ENCODE assay signal across 29 mouse cellular contexts in genomic region chr5:123281336-123282136, GRCm38 (mm10). TPM values are rescaled to one million over a fixed set of nuclear protein-coding genes. Genes with fewer than 3 reads are reported as not detected.
A peak's percentile ranks its signal among the peaks of the same experiment; 100 is the strongest.
DNase-seq lines count a peak whose midpoint lies in the region; ATAC-seq and TF ChIP-seq lines count a peak whose summit lies in the region.
"Had no signal": no experiment of that assay in that cellular context is flagged by ENCODE, and none has a peak within 500 bp of the region (broad histone marks: within the 10 kb centered on the region; RNA-seq: fewer than 3 reads in every experiment).

No protein-coding gene starts in this region.

- no peak for TF ChIP-seq CTCF in CH12.LX (conservative IDR thresholded peaks at IDR 0.05 in 1 of 2, IDR thresholded peaks at IDR 0.05 in 1 of 2; ENCODE audit: low read depth in 2 of 2, low read length in 2 of 2)
- no peak for TF ChIP-seq CTCF in cerebellum, adult 2 months (IDR thresholded peaks at IDR 0.05; ENCODE audit: borderline replicate concordance, insufficient read depth, low read depth, low read length)

- ATAC-seq in cerebellum, adult (ENCODE audit: insufficient number of reproducible peaks, low FRiP score, low TSS enrichment): no peak
- ATAC-seq: hindbrain, postnatal 0 days; intestine, embryonic 15.5 days had no signal

- no peak overlapping the region for H3K27ac ChIP-seq in CH12.LX (ENCODE audit: insufficient read depth, low read depth)
- H3K27ac ChIP-seq in cerebellum, adult 2 months (ENCODE audit: insufficient read depth, low read length): no peak overlapping the region
- H3K27ac ChIP-seq: embryonic facial prominence, embryonic 12.5 days; heart, embryonic 10.5 days; heart, embryonic 15.5 days; hindbrain, postnatal 0 days; intestine, embryonic 15.5 days; liver, embryonic 14.5 days; macrophage; neural tube, embryonic 15.5 days; stomach, postnatal 0 days had no signal

- H3K27me3 ChIP-seq in CH12.LX (replicated peaks): no peaks in the 10 kb centered on the region
- H3K27me3 ChIP-seq in cerebellum, adult 2 months (ENCODE audit: control insufficient read depth, insufficient read depth, low read length): no peaks in the 10 kb centered on the region
- H3K27me3 ChIP-seq: embryonic facial prominence, embryonic 12.5 days; heart, embryonic 15.5 days; intestine, embryonic 15.5 days; neural tube, embryonic 15.5 days had no signal

- H3K4me3 ChIP-seq in CH12.LX (replicated peaks in 1 of 3; ENCODE audit: low read depth in 2 of 3, low read length in 2 of 3, poor library complexity in 1 of 3): no peak overlapping the region
- no peak overlapping the region for H3K4me3 ChIP-seq in cerebellum, adult 2 months (replicated peaks; ENCODE audit: insufficient read depth, low read depth, low read length)
- H3K4me3 ChIP-seq: embryonic facial prominence, embryonic 12.5 days; heart, embryonic 10.5 days; heart, embryonic 15.5 days; intestine, embryonic 15.5 days; neural tube, embryonic 15.5 days had no signal

- 0 out of 4 replicates have a peak, but pooled peaks cover 0 to 3% of the 10 kb centered on the region in 2 experiments for H3K4me1 ChIP-seq in CH12.LX (ENCODE audit: control insufficient read depth in 1 of 2, insufficient read depth in 2 of 2)
- no peaks in the 10 kb centered on the region; the same call in 1 of the 2 replicates for H3K4me1 ChIP-seq in cerebellum, adult 2 months (ENCODE audit: control insufficient read depth, insufficient read depth, low read length)
- H3K4me1 ChIP-seq: intestine, embryonic 15.5 days had no signal

- no peaks in the 10 kb centered on the region for H3K9me3 ChIP-seq in CH12.LX (replicated peaks; ENCODE audit: low read length)
- H3K9me3 ChIP-seq: embryonic facial prominence, embryonic 12.5 days; heart, embryonic 10.5 days; heart, embryonic 15.5 days; intestine, embryonic 15.5 days; neural tube, embryonic 15.5 days had no signal

- H3K9ac ChIP-seq in CH12.LX (ENCODE audit: insufficient read depth, low read depth): no peak overlapping the region
- H3K9ac ChIP-seq: embryonic facial prominence, embryonic 12.5 days; heart, embryonic 15.5 days; intestine, embryonic 15.5 days; liver, embryonic 14.5 days; neural tube, embryonic 15.5 days had no signal

- DNase-seq in cerebellum, adult 11-12 months: peak; percentile 62
- no peak for DNase-seq in CH12.LX (ENCODE audit: extremely low read depth)
- peak; percentile 42 to 76 for DNase-seq in cerebellum, adult 2 months
- peak; percentile 78 to 85 for DNase-seq in cerebellum, postnatal 14 days
- DNase-seq in retina, embryonic 14.5 days (ENCODE audit: low spot score): no peak
- DNase-seq in spleen, postnatal 14 days (ENCODE audit: low spot score in 2 of 2): no peak
- DNase-seq: adrenal gland, adult 2 months; adrenal gland, postnatal 36 days; embryo, embryonic 11 days; gastrocnemius, postnatal 14 days; kidney, adult 2 months; kidney, postnatal 36 days; liver; lung, adult 2 months; lung, postnatal 10 days; midbrain, embryonic 14.5 days; right cerebral cortex, adult 18-20 months; spleen, adult 18-20 months; thymus, postnatal 4 days had no signal

- no peak for TF ChIP-seq EP300 in CH12.LX (IDR thresholded peaks at IDR 0.05; ENCODE audit: low read length)

- no peak for TF ChIP-seq RAD21 in CH12.LX (IDR thresholded peaks at IDR 0.05; ENCODE audit: low read depth, low read length)

- no peak for TF ChIP-seq POLR2A in CH12.LX (IDR thresholded peaks at IDR 0.05; ENCODE audit: low read depth, low read length)
- TF ChIP-seq POLR2A in cerebellum, adult 2 months (IDR thresholded peaks at IDR 0.05; ENCODE audit: borderline replicate concordance, insufficient read depth, low read length): no peak

- H3K36me3 ChIP-seq in CH12.LX (replicated peaks in 1 of 2; ENCODE audit: control insufficient read depth in 1 of 2, insufficient read depth in 1 of 2, low read length in 1 of 2): no peaks in the 10 kb centered on the region
- H3K36me3 ChIP-seq: embryonic facial prominence, embryonic 12.5 days; heart, embryonic 10.5 days; heart, embryonic 15.5 days; intestine, embryonic 15.5 days; neural tube, embryonic 15.5 days had no signal

- dilution Hi-C loops in CH12.LX (cut with MboI; ENCODE audit: extremely low pct_ligation_motif_present, extremely low pct_unique_long_range_greater_than_20kb, low sequenced_read_pairs): no loop called here

- H3K4me2 ChIP-seq in CH12.LX (ENCODE audit: insufficient read depth, low read depth, poor library complexity, severe bottlenecking): no peak overlapping the region
- H3K4me2 ChIP-seq: embryonic facial prominence, embryonic 12.5 days; heart, embryonic 15.5 days; intestine, embryonic 15.5 days; neural tube, embryonic 15.5 days had no signal

- in situ Hi-C loops in CH12.LX (cut with MboI; ENCODE audit: low pct_ligation_motif_present, low pct_unique_long_range_greater_than_20kb, low sequenced_read_pairs): no loop called here

- no peaks in the 10 kb centered on the region for H3K79me2 ChIP-seq in CH12.LX (replicated peaks; ENCODE audit: control insufficient read depth, extremely low read depth, insufficient read depth, poor library complexity, severe bottlenecking)

- 23% methylated on average over 9 of the region's 9 CpGs for WGBS in cerebellum, adult 2 months

TF ChIP-seq in CH12.LX, 34 proteins besides CTCF, POLR2A, EP300 and RAD21:
- no peak for TF ChIP-seq BHLHE40 (IDR thresholded peaks at IDR 0.05; ENCODE audit: low read depth, low read length)
- no peak for TF ChIP-seq MYC (IDR thresholded peaks at IDR 0.05; ENCODE audit: low read depth, low read length)
- TF ChIP-seq ZNF384 (IDR thresholded peaks at IDR 0.05; ENCODE audit: low read depth, low read length): peak; percentile 75
- no peak for TF ChIP-seq MAFK (IDR thresholded peaks at IDR 0.05; ENCODE audit: insufficient replicate concordance, low read length)

RNA-seq across cellular contexts. Expression of gene Wdr66, which starts 29.6 kb away (rescaled TPM):
- total RNA-seq in CH12.LX (2012; rRNA removed): 0.13 and 0.21 TPM in 2 replicates
- total RNA-seq in CH12.LX (2014; rRNA removed): 0.21 TPM in 1 of 2 replicates, not detected in the other
- 0.34 and 0.55 TPM in 2 replicates for polyA plus RNA-seq in CH12.LX (2012; ENCODE audit: insufficient read length, low read depth)
- 1.3 and 1.6 TPM in 2 replicates for polyA plus RNA-seq in cerebellum, adult 2 months (2012; rRNA removed)

Comparison
In these comparisons a context has a peak if more than half of its experiments do, and no peak if none do; other contexts are left out.
1. DNase-seq: peak in cerebellum, adult 11-12 months (single experiment), cerebellum, adult 2 months (2 of 2) and cerebellum, postnatal 14 days (2 of 2); none in CH12.LX (single experiment), retina, embryonic 14.5 days (single experiment) and spleen, postnatal 14 days (0 of 2).